Mouse (Mus musculus) midbrain, postnatal 0 days (tissue): ENCODE measurements around the gene Arel1. TPM values are rescaled to one million over a fixed set of nuclear protein-coding genes. Genes with fewer than 3 reads are reported as not detected.
A peak's percentile ranks its signal among the peaks of the same experiment; 100 is the strongest.

Source experiments
- ATAC-seq: fragments of 200-750 bp; cut with Nextera tagmentation; 2 replicates; pipeline ENCODE4 v1.8.0; 2017; ENCODE audit warnings: moderate number of reproducible peaks, mild to moderate bottlenecking, moderate TSS enrichment, moderate library complexity; ENCODE audit not compliant: low FRiP score
- DNase-seq: peaks from one replicate; pipeline ENCODE4 v3.0.0-alpha.2; 2015; ENCODE audit warnings: low spot score
- H3K27ac ChIP-seq: fragments of 300-500 bp; sonication (generic); 2 replicates; pipeline ENCODE4 v1.5.1; 2014; ENCODE audit warnings: low read depth, mild to moderate bottlenecking, low read length, mixed read lengths
- H3K27me3 ChIP-seq: fragments of 300-500 bp; sonication (generic); 2 replicates; pipeline ENCODE4 v1.6.1; 2014; ENCODE audit warnings: low read length, control low read depth, mixed read lengths; ENCODE audit not compliant: insufficient read depth
- H3K36me3 ChIP-seq: fragments of 300-500 bp; sonication (generic); 2 replicates; pipeline ENCODE4 v1.6.1; 2014; ENCODE audit warnings: low read length, control low read depth, mixed read lengths; ENCODE audit not compliant: insufficient read depth
- H3K4me1 ChIP-seq: fragments of 300-500 bp; sonication (generic); 2 replicates; pipeline ENCODE4 v1.6.1; 2014; ENCODE audit warnings: mild to moderate bottlenecking, control low read depth, antibody characterized with exemption, low read length, mixed read lengths; ENCODE audit not compliant: insufficient read depth
- H3K4me2 ChIP-seq: fragments of 300-500 bp; sonication (generic); 2 replicates; pipeline ENCODE4 v1.6.1; 2014; ENCODE audit warnings: low read depth, mild to moderate bottlenecking, low read length, mixed read lengths; ENCODE audit not compliant: poor library complexity, severe bottlenecking
- H3K4me3 ChIP-seq: fragments of 300-500 bp; sonication (generic); 2 replicates; pipeline ENCODE4 v1.5.1; 2014; ENCODE audit warnings: low read depth, mild to moderate bottlenecking, low read length, moderate library complexity
- H3K9ac ChIP-seq: fragments of 300-500 bp; sonication (generic); replicated peaks from 2 replicates; pipeline ENCODE4 v1.6.1; 2014; ENCODE audit warnings: mild to moderate bottlenecking, low read length, moderate library complexity, mixed read lengths; ENCODE audit not compliant: poor library complexity, severe bottlenecking
- H3K9me3 ChIP-seq: fragments of 300-500 bp; sonication (generic); 2 replicates; pipeline ENCODE4 v1.6.1; 2016; ENCODE audit warnings: low read length, control low read depth
- CTCF ChIP-seq: IDR thresholded peaks from 2 replicates; pipeline ENCODE4 v1.5.1; 2016; ENCODE audit warnings: antibody characterized with exemption, mild to moderate bottlenecking
- WGBS: fragments of 180-500 bp; shearing (Covaris S2); extraction: QIAGEN DNeasy Blood & Tissue Kit; methylation state at CpG from one replicate; pipeline ENCODE4 v1.1.7; 2014; 5-methylcytosine and 5-hydroxymethylcytosine counted together
- polyA plus RNA-seq: library from polyadenylated mRNA; unstranded; fragments of >200 nt; fragmentation: Nextera tagmentation; extraction: Ambion mirVana; gene quantifications from 2 replicates; pipeline ENCODE4 v1.2.1, GENCODE M21; 2015
- total RNA-seq: library from RNA; depleted of rRNA; stranded (reverse); fragments of >200 nt; gene quantifications from 2 replicates; pipeline ENCODE4 v1.2.3, GENCODE M21; 2014

Gene Arel1
- total and polyA plus RNA-seq, 2 experiments from 2014 or later, result 31.7 to 104 TPM

- DNase-seq, result no peak
- H3K4me1 ChIP-seq, result no peaks in the 10 kb centered on the region
- no peak overlapping the region for H3K4me3 ChIP-seq
- TF ChIP-seq CTCF, result no peak
- no peaks in the 10 kb centered on the region for H3K9me3 ChIP-seq
- no peak overlapping the region for H3K9ac ChIP-seq
- ATAC-seq, result no peak
- peaks cover 41% of the 10 kb centered on the region for H3K36me3 ChIP-seq
- no peak overlapping the region for H3K27ac ChIP-seq
- no peak overlapping the region for H3K4me2 ChIP-seq
- 87% methylated on average over 2 of the region's 2 CpGs for WGBS
- no peaks in the 10 kb centered on the region for H3K27me3 ChIP-seq
Observed at GRCm38 (mm10) chr12:84979264-84979862, 8.7 kb upstream of the Arel1 start.

- peak overlapping the region; percentile 84 for H3K9ac ChIP-seq
- DNase-seq (no peak), ATAC-seq (no peak)
- H3K27ac ChIP-seq, result peak overlapping the region; percentile 70
- TF ChIP-seq CTCF, result no peak
- H3K27me3 ChIP-seq, result no peaks in the 10 kb centered on the region
- H3K4me3 ChIP-seq, result peak overlapping the region; percentile 89
- peaks cover 6% of the 10 kb centered on the region; the same call in 1 of the 2 replicates for H3K36me3 ChIP-seq
- H3K9me3 ChIP-seq, result no peaks in the 10 kb centered on the region
- peak overlapping the region; percentile 95 for H3K4me2 ChIP-seq
- 25% methylated on average over 15 of the region's 15 CpGs for WGBS
- peaks cover 12% of the 10 kb centered on the region for H3K4me1 ChIP-seq
Observed at GRCm38 (mm10) chr12:84969656-84970427, 858 bp downstream of the Arel1 start.

- H3K9ac ChIP-seq, result no peak overlapping the region
- H3K27ac ChIP-seq, result no peak overlapping the region
- ATAC-seq (no peak), DNase-seq (no peak)
- peak overlapping the region; percentile 89 for H3K4me3 ChIP-seq
- H3K27me3 ChIP-seq, result no peaks in the 10 kb centered on the region
- no peaks in the 10 kb centered on the region for H3K9me3 ChIP-seq
- no peak for TF ChIP-seq CTCF
- peaks cover 12% of the 10 kb centered on the region for H3K4me1 ChIP-seq
- peaks cover 10% of the 10 kb centered on the region; the same call in 1 of the 2 replicates for H3K36me3 ChIP-seq
- peak overlapping the region; percentile 95 for H3K4me2 ChIP-seq
- WGBS, result 85% methylated on average over 16 of the region's 16 CpGs
Observed at GRCm38 (mm10) chr12:84968831-84969655, 1.7 kb downstream of the Arel1 start.

- no peak for TF ChIP-seq CTCF
- WGBS, result 87% methylated on average over 7 of the region's 7 CpGs
- Histone ChIP-seq H3K9ac (no peak overlapping the region), H3K27me3 (no peaks in the 10 kb centered on the region), H3K4me2 (no peak overlapping the region), H3K27ac (no peak overlapping the region), H3K4me3 (no peak overlapping the region), H3K36me3 (peaks cover 9% of the 10 kb centered on the region; the same call in 1 of the 2 replicates), H3K9me3 (no peaks in the 10 kb centered on the region), H3K4me1 (no peaks in the 10 kb centered on the region)
- ATAC-seq, result no peak
- DNase-seq, result no peak
Observed at GRCm38 (mm10) chr12:84962606-84963005, 8.1 kb downstream of the Arel1 start.

GRCm38 (mm10) chr12:84958794-84959356 is 11.8 kb downstream of the Arel1 start:
- Histone ChIP-seq H3K4me1 (no peaks in the 10 kb centered on the region), H3K27ac (no peak overlapping the region), H3K27me3 (no peaks in the 10 kb centered on the region), H3K4me2 (no peak overlapping the region), H3K9me3 (no peaks in the 10 kb centered on the region), H3K36me3 (peaks cover 3% of the 10 kb centered on the region; the same call in 1 of the 2 replicates), H3K9ac (no peak overlapping the region), H3K4me3 (no peak overlapping the region)
- WGBS, result 97% methylated on average over 1 of the region's 1 CpGs
- no peak for ATAC-seq
- TF ChIP-seq CTCF, result no peak
- DNase-seq, result no peak
